Mouse (Mus musculus) embryonic facial prominence, embryonic 13.5 days (tissue): Measurements from ENCODE around the gene Cx3cl1. TPM values are rescaled to one million over a fixed set of nuclear protein-coding genes. Genes with fewer than 3 reads are reported as not detected.

Experiments used
- ATAC-seq: fragments of 200-750 bp; cut with Nextera tagmentation; 2 replicates; pipeline ENCODE4 v1.8.0; 2017; ENCODE audit warnings: low read depth; ENCODE audit not compliant: insufficient number of reproducible peaks, insufficient read depth, low FRiP score, low TSS enrichment
- H3K27ac ChIP-seq: fragments of 300-500 bp; sonication (generic); 2 replicates; pipeline ENCODE4 v1.5.1; 2015; ENCODE audit warnings: moderate library complexity, mild to moderate bottlenecking, inconsistent platforms
- H3K27me3 ChIP-seq: fragments of 300-500 bp; sonication (generic); 2 replicates; pipeline ENCODE4 v1.6.1; 2015; ENCODE audit warnings: mild to moderate bottlenecking, inconsistent platforms
- H3K36me3 ChIP-seq: fragments of 300-500 bp; sonication (generic); 2 replicates; pipeline ENCODE4 v1.6.1; 2015; ENCODE audit warnings: mild to moderate bottlenecking, inconsistent platforms
- H3K4me1 ChIP-seq: fragments of 300-500 bp; sonication (generic); 2 replicates; pipeline ENCODE4 v1.6.1; 2015; ENCODE audit warnings: inconsistent platforms
- H3K4me2 ChIP-seq: fragments of 300-500 bp; sonication (generic); 2 replicates; pipeline ENCODE4 v1.6.1; 2015; ENCODE audit warnings: moderate library complexity, mild to moderate bottlenecking, inconsistent platforms
- H3K4me3 ChIP-seq: fragments of 300-500 bp; sonication (generic); 2 replicates; pipeline ENCODE4 v1.5.1; 2015; ENCODE audit warnings: mild to moderate bottlenecking, inconsistent platforms
- H3K9ac ChIP-seq: fragments of 300-500 bp; sonication (generic); 2 replicates; pipeline ENCODE4 v1.6.1; 2015; ENCODE audit warnings: mild to moderate bottlenecking, inconsistent platforms
- H3K9me3 ChIP-seq: fragments of 300-500 bp; sonication (generic); 2 replicates; pipeline ENCODE4 v1.6.1; 2016; ENCODE audit warnings: inconsistent platforms
- WGBS: fragments of 180-500 bp; shearing (Covaris S2); methylation state at CpG from one replicate; pipeline ENCODE4 v1.1.7; 2015; ENCODE audit warnings: mixed read lengths; 5-methylcytosine and 5-hydroxymethylcytosine counted together
- polyA plus RNA-seq: library from polyadenylated mRNA; unstranded; fragments of >200 nt; fragmentation: Nextera tagmentation; extraction: Ambion mirVana; gene quantifications from 2 replicates; pipeline ENCODE4 v1.2.1, GENCODE M21; 2015

Cx3cl1 gene
- polyA plus RNA-seq, 1 experiment from 2014 or later, result 7.8 TPM

DNA sequence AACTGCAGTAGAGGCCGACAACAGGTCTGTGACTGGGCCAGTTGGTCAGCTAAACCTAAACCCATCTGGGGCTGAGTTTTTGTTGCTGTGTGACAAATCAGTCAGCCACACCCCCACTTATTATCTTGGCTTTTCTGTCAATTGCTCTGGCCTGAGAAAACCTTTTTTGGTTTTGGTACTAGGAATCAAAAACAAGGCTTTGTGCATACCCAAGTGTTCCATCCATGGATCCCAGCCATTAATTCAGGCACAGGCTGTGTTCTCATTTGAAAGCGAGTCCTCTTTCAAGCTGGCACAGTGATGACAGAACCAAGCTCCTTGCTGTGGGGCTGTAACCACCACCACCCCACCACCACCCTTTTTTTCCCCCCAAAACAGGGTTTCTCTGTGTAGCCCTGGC, 49.6 kb downstream of the Cx3cl1 start:
- WGBS, result 80% methylated on average over 2 of the region's 2 CpGs
- H3K4me3 ChIP-seq, result no peak overlapping the region
- H3K9me3 ChIP-seq, result no peaks in the 10 kb centered on the region
- H3K27me3 ChIP-seq, result no peaks in the 10 kb centered on the region
- no peak for ATAC-seq
- H3K27ac ChIP-seq, result no peak overlapping the region
- H3K9ac ChIP-seq, result no peak overlapping the region
- peaks cover 52% of the 10 kb centered on the region for H3K36me3 ChIP-seq
- H3K4me2 ChIP-seq, result no peak overlapping the region
- no peaks in the 10 kb centered on the region for H3K4me1 ChIP-seq

DNA sequence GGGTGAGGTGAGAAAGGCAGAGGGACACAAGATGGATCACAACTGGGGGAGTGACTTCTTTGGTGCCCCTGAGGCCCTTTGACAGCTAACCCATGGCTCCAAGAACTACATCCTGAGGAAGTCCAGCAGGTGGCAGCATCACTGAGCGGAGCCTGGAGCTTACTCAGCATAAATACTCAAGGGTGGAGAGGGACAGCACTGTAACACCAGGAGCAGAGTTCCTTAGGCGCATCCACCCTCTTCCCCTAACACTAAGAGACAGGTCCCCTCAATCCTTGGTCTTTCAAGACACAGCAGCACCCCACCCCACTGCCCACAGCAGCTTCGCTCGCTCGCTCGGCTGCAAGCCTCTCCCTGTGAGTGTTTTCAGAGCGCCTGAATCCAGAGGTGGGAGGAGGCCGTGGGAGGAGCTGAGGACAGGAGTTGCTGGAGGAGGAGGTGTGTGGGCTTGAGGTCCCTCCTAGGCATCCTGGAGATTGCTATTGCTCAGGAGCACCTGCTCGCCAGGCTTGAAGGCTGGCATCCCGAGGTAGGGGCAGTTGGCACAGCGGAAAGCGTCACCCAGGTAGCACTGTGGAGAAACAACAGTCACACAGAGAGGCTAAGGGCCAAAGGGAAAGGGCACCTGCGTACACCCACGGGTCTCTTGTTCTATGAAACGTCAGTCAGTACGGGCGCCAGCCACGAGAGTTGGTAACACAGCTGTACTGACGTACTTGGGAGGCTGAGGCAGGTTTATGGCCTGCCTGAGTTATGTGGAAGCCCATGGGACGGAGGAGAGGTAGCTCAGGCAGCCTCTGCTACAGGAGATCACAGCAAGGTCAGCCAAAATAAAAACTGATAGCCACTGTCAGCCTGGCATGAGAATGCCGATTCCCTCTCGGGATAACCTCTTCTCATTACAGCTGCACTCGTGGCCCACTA, 51.1 kb downstream of the Cx3cl1 start:
- Histone ChIP-seq H3K4me1 (no peaks in the 10 kb centered on the region), H3K27me3 (no peaks in the 10 kb centered on the region), H3K27ac (no peak overlapping the region), H3K9me3 (no peaks in the 10 kb centered on the region), H3K4me3 (no peak overlapping the region), H3K36me3 (peaks cover 64% of the 10 kb centered on the region), H3K4me2 (no peak overlapping the region), H3K9ac (no peak overlapping the region)
- ATAC-seq, result no peak
- 83% methylated on average over 23 of the region's 23 CpGs for WGBS

- WGBS, result 87% methylated on average over 6 of the region's 6 CpGs
- H3K9me3 ChIP-seq, result no peaks in the 10 kb centered on the region
- H3K4me3 ChIP-seq, result no peak overlapping the region
- H3K4me1 ChIP-seq, result no peaks in the 10 kb centered on the region
- H3K4me2 ChIP-seq, result no peak overlapping the region
- no peaks in the 10 kb centered on the region for H3K27me3 ChIP-seq
- H3K9ac ChIP-seq, result no peak overlapping the region
- H3K36me3 ChIP-seq, result peaks cover 81% of the 10 kb centered on the region
- no peak overlapping the region for H3K27ac ChIP-seq
- no peak for ATAC-seq
Measured at GRCm38 (mm10) chr8:94825170-94825569, 53.4 kb downstream of the Cx3cl1 start.

- Histone ChIP-seq H3K4me3 (no peak overlapping the region), H3K4me2 (no peak overlapping the region), H3K4me1 (no peaks in the 10 kb centered on the region), H3K36me3 (peaks cover 84% of the 10 kb centered on the region), H3K9me3 (no peaks in the 10 kb centered on the region), H3K27me3 (no peaks in the 10 kb centered on the region), H3K9ac (no peak overlapping the region), H3K27ac (no peak overlapping the region)
- no peak for ATAC-seq
- 93% methylated on average over 5 of the region's 5 CpGs for WGBS
Measured at GRCm38 (mm10) chr8:94826210-94826609, 54.4 kb downstream of the Cx3cl1 start.

DNA sequence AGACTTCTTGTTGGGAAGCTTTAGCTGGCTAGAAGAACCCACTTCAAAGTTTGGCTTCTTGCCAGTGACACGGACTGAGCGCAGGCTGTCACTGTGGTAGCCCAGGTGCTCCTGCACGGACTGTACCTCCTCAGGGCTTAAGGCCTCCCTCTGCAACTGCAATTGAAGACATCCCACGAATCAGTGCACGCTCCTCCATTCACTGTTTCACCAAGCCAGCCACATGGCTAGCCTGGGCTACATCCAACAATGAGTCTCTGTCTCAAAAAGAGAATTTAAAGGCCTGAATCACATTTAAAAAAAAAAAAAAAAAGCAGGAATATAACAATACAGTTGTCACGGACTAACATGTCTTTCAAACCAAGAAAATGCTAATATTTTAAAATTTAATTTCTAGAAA, 56.5 kb downstream of the Cx3cl1 start:
- no peaks in the 10 kb centered on the region for H3K9me3 ChIP-seq
- H3K4me1 ChIP-seq, result no peaks in the 10 kb centered on the region
- H3K27me3 ChIP-seq, result no peaks in the 10 kb centered on the region
- H3K4me2 ChIP-seq, result no peak overlapping the region
- no peak for ATAC-seq
- H3K27ac ChIP-seq, result no peak overlapping the region
- no peak overlapping the region for H3K4me3 ChIP-seq
- peaks cover 78% of the 10 kb centered on the region for H3K36me3 ChIP-seq
- 86% methylated on average over 6 of the region's 6 CpGs for WGBS
- H3K9ac ChIP-seq, result no peak overlapping the region

Other genes starting within 250 kb of the Cx3cl1 start
- 12.0 and 12.6 TPM in 2 replicates for gene Cpne2, start 239.0 kb upstream of the Cx3cl1 start, polyA plus RNA-seq
- gene Rspry1, start 170.1 kb upstream of the Cx3cl1 start, polyA plus RNA-seq, result 44.1 and 48.1 TPM in 2 replicates
- gene Fam192a, start 170.0 kb upstream of the Cx3cl1 start, polyA plus RNA-seq, result 77.1 and 85.3 TPM in 2 replicates
- 152 and 163 TPM in 2 replicates for gene Arl2bp, start 105.4 kb upstream of the Cx3cl1 start, polyA plus RNA-seq
- gene Pllp, start 75.7 kb upstream of the Cx3cl1 start, polyA plus RNA-seq, result 3.4 and 4.1 TPM in 2 replicates
- not detected in 2 replicates for gene Ccl22, start 26.4 kb upstream of the Cx3cl1 start, polyA plus RNA-seq
- not detected in 2 replicates for gene Ccl17, start 38.4 kb downstream of the Cx3cl1 start, polyA plus RNA-seq
- gene Coq9, start 66.3 kb downstream of the Cx3cl1 start, polyA plus RNA-seq, result 61.8 and 65.9 TPM in 2 replicates
- 109 and 123 TPM in 2 replicates for gene Ciapin1, start 66.3 kb downstream of the Cx3cl1 start, polyA plus RNA-seq
- 152 and 159 TPM in 2 replicates for gene Polr2c, start 85.4 kb downstream of the Cx3cl1 start, polyA plus RNA-seq
- 23.2 and 23.7 TPM in 2 replicates for gene Dok4, start 104.3 kb downstream of the Cx3cl1 start, polyA plus RNA-seq
- 38.0 and 40.7 TPM in 2 replicates for gene Ccdc102a, start 146.1 kb downstream of the Cx3cl1 start, polyA plus RNA-seq
- 0.07 and 0.12 TPM in 2 replicates for gene Adgrg5, start 151.7 kb downstream of the Cx3cl1 start, polyA plus RNA-seq
- 18.4 and 19.8 TPM in 2 replicates for gene Adgrg1, start 202.7 kb downstream of the Cx3cl1 start, polyA plus RNA-seq
- 2.1 and 2.8 TPM in 2 replicates for gene Adgrg3, start 245.7 kb downstream of the Cx3cl1 start, polyA plus RNA-seq